In genomic region chr7:123359101-123359500, GRCm38 (mm10) we compare ENCODE assay signal across 17 mouse cellular contexts. TPM values are rescaled to one million over a fixed set of nuclear protein-coding genes. Genes with fewer than 3 reads are reported as not detected.
DNase-seq lines count a peak whose midpoint lies in the region; ATAC-seq and TF ChIP-seq lines count a peak whose summit lies in the region.
"Had no signal": no experiment of that assay in that cellular context is flagged by ENCODE, and none has a peak within 500 bp of the region (broad histone marks: within the 10 kb centered on the region; RNA-seq: fewer than 3 reads in every experiment).

No protein-coding gene starts in this region.

- no peak overlapping the region for H3K4me3 ChIP-seq in hindbrain, embryonic 16.5 days (ENCODE audit: low read length)
- H3K4me3 ChIP-seq in hindbrain, embryonic 12.5 days, result no peak overlapping the region
- no peak overlapping the region for H3K4me3 ChIP-seq in midbrain, embryonic 14.5 days (replicated peaks; ENCODE audit: low read depth, low read length)
- H3K4me3 ChIP-seq in liver, postnatal 0 days (ENCODE audit: low read depth, low read length), result no peak overlapping the region
- H3K4me3 ChIP-seq: forebrain, embryonic 13.5 days; heart, embryonic 12.5 days; limb, embryonic 15.5 days had no signal

- H3K36me3 ChIP-seq in hindbrain, embryonic 16.5 days (ENCODE audit: control insufficient read depth, insufficient read depth, low read length), result no peaks in the 10 kb centered on the region
- H3K36me3 ChIP-seq in hindbrain, embryonic 12.5 days, result peaks cover 2% of the 10 kb centered on the region; the same call in 1 of the 2 replicates
- no peaks in the 10 kb centered on the region for H3K36me3 ChIP-seq in midbrain, embryonic 14.5 days (ENCODE audit: control insufficient read depth, insufficient read depth, low read length)
- H3K36me3 ChIP-seq in liver, postnatal 0 days (replicated peaks; ENCODE audit: insufficient read depth, low read length), result no peaks in the 10 kb centered on the region; the same call in 1 of the 2 replicates
- H3K36me3 ChIP-seq: limb, embryonic 15.5 days had no signal

- H3K4me1 ChIP-seq in hindbrain, embryonic 16.5 days (ENCODE audit: control insufficient read depth, insufficient read depth, low read depth, low read length), result no peaks in the 10 kb centered on the region
- no peaks in the 10 kb centered on the region; the same call in 1 of the 2 replicates for H3K4me1 ChIP-seq in hindbrain, embryonic 12.5 days
- no peaks in the 10 kb centered on the region for H3K4me1 ChIP-seq in midbrain, embryonic 14.5 days (ENCODE audit: control insufficient read depth, insufficient read depth, low read length)
- peaks cover 26% of the 10 kb centered on the region for H3K4me1 ChIP-seq in liver, postnatal 0 days (ENCODE audit: insufficient read depth)
- H3K4me1 ChIP-seq: forebrain, embryonic 13.5 days had no signal

- no peaks in the 10 kb centered on the region for H3K9me3 ChIP-seq in hindbrain, embryonic 16.5 days (ENCODE audit: control insufficient read depth, low read length)
- no peaks in the 10 kb centered on the region for H3K9me3 ChIP-seq in hindbrain, embryonic 12.5 days (replicated peaks)
- H3K9me3 ChIP-seq in midbrain, embryonic 14.5 days (ENCODE audit: control insufficient read depth, low read length), result no peaks in the 10 kb centered on the region
- no peaks in the 10 kb centered on the region for H3K9me3 ChIP-seq in liver, postnatal 0 days (ENCODE audit: low read length)
- H3K9me3 ChIP-seq: forebrain, embryonic 13.5 days; heart, embryonic 12.5 days; limb, embryonic 15.5 days had no signal

- TF ChIP-seq CTCF in liver, postnatal 0 days (IDR thresholded peaks at IDR 0.05; ENCODE audit: low read depth), result no peak

- no peaks in the 10 kb centered on the region for H3K27me3 ChIP-seq in hindbrain, embryonic 16.5 days (replicated peaks; ENCODE audit: control insufficient read depth, insufficient read depth, low read length)
- no peaks in the 10 kb centered on the region for H3K27me3 ChIP-seq in hindbrain, embryonic 12.5 days
- no peaks in the 10 kb centered on the region for H3K27me3 ChIP-seq in midbrain, embryonic 14.5 days (ENCODE audit: control insufficient read depth, insufficient read depth, low read length)
- H3K27me3 ChIP-seq in liver, postnatal 0 days (ENCODE audit: insufficient read depth, low read length), result no peaks in the 10 kb centered on the region
- H3K27me3 ChIP-seq: forebrain, embryonic 13.5 days; heart, embryonic 12.5 days; limb, embryonic 15.5 days had no signal

- 56% methylated on average over 7 of the region's 7 CpGs for WGBS in hindbrain, embryonic 16.5 days
- 76% methylated on average over 7 of the region's 7 CpGs for WGBS in hindbrain, embryonic 12.5 days
- 44% methylated on average over 7 of the region's 7 CpGs for WGBS in midbrain, embryonic 14.5 days
- 87% methylated on average over 7 of the region's 7 CpGs for WGBS in liver, postnatal 0 days (ENCODE audit: insufficient replicate concordance)

- DNase-seq in brain, adult 2 months (ENCODE audit: low read depth, low spot score), result peak; percentile 79
- DNase-seq in cerebellum, adult 8-10 months, result peak; percentile 51
- DNase-seq in midbrain, embryonic 14.5 days, result peak; percentile 15
- DNase-seq in thymus, postnatal 14 days, result no peak
- no peak for DNase-seq in liver, postnatal 0 days
- no peak for DNase-seq in kidney, adult 18-20 months
- DNase-seq: adrenal gland, postnatal 14 days; B cell, adult 2 months; heart, postnatal 36 days; kidney, postnatal 4 days; lung, postnatal 14 days; thymus, adult 18-20 months had no signal

- no peak for TF ChIP-seq EP300 in liver, postnatal 0 days (IDR thresholded peaks at IDR 0.05; ENCODE audit: low read depth)

- ATAC-seq in hindbrain, embryonic 16.5 days, result peak; percentile 40; the same call in 1 of the 2 replicates
- no peak for ATAC-seq in hindbrain, embryonic 12.5 days (ENCODE audit: low FRiP score)
- ATAC-seq in midbrain, embryonic 14.5 days (ENCODE audit: low FRiP score, low TSS enrichment), result no peak
- no peak for ATAC-seq in liver, postnatal 0 days
- ATAC-seq: forebrain, embryonic 13.5 days had no signal

- H3K4me2 ChIP-seq in hindbrain, embryonic 16.5 days (ENCODE audit: low read length), result no peak overlapping the region
- H3K4me2 ChIP-seq in hindbrain, embryonic 12.5 days (replicated peaks), result no peak overlapping the region
- H3K4me2 ChIP-seq in midbrain, embryonic 14.5 days (ENCODE audit: low read length), result no peak overlapping the region
- no peak overlapping the region for H3K4me2 ChIP-seq in liver, postnatal 0 days (ENCODE audit: low read depth, low read length)
- H3K4me2 ChIP-seq: forebrain, embryonic 13.5 days; heart, embryonic 12.5 days; limb, embryonic 15.5 days had no signal

- H3K9ac ChIP-seq in hindbrain, embryonic 16.5 days (ENCODE audit: low read depth, low read length), result no peak overlapping the region
- H3K9ac ChIP-seq in hindbrain, embryonic 12.5 days, result no peak overlapping the region
- no peak overlapping the region for H3K9ac ChIP-seq in midbrain, embryonic 14.5 days (replicated peaks; ENCODE audit: low read length)
- H3K9ac ChIP-seq in liver, postnatal 0 days (replicated peaks), result no peak overlapping the region
- H3K9ac ChIP-seq: forebrain, embryonic 13.5 days; heart, embryonic 12.5 days; limb, embryonic 15.5 days had no signal

- no peak overlapping the region for H3K27ac ChIP-seq in hindbrain, embryonic 16.5 days (ENCODE audit: low read depth, low read length)
- no peak overlapping the region for H3K27ac ChIP-seq in hindbrain, embryonic 12.5 days
- no peak overlapping the region for H3K27ac ChIP-seq in midbrain, embryonic 14.5 days (replicated peaks; ENCODE audit: low read depth, low read length)
- no peak overlapping the region for H3K27ac ChIP-seq in liver, postnatal 0 days (ENCODE audit: low read depth)
- H3K27ac ChIP-seq: forebrain, embryonic 13.5 days; limb, embryonic 15.5 days had no signal

RNA-seq across cellular contexts. Expression of gene Lcmt1, which starts 10.5 kb away (rescaled TPM):
- 104 and 112 TPM in 2 replicates for polyA plus RNA-seq in hindbrain, embryonic 16.5 days (2015; fragmentation: Nextera tagmentation; extraction: Ambion mirVana)
- 62.1 and 63.3 TPM in 2 replicates for polyA plus RNA-seq in hindbrain, embryonic 12.5 days (2016; fragmentation: Nextera tagmentation; extraction: Ambion mirVana)
- 100 and 115 TPM in 2 replicates for polyA plus RNA-seq in midbrain, embryonic 14.5 days (2014; fragmentation: Nextera tagmentation; extraction: Ambion mirVana)
- polyA plus RNA-seq in liver, postnatal 0 days (2015; fragmentation: Nextera tagmentation; extraction: Ambion mirVana), result 10.8 and 12.2 TPM in 2 replicates

RNA-seq across cellular contexts. Expression of gene Arhgap17, which starts 10.6 kb away (rescaled TPM):
- 8.8 and 11.2 TPM in 2 replicates for polyA plus RNA-seq in hindbrain, embryonic 16.5 days (2015; fragmentation: Nextera tagmentation; extraction: Ambion mirVana)
- 23.7 and 25.2 TPM in 2 replicates for polyA plus RNA-seq in hindbrain, embryonic 12.5 days (2016; fragmentation: Nextera tagmentation; extraction: Ambion mirVana)
- polyA plus RNA-seq in midbrain, embryonic 14.5 days (2014; fragmentation: Nextera tagmentation; extraction: Ambion mirVana), result 8.1 and 12.0 TPM in 2 replicates
- polyA plus RNA-seq in liver, postnatal 0 days (2015; fragmentation: Nextera tagmentation; extraction: Ambion mirVana), result 6.0 and 6.8 TPM in 2 replicates

Comparison
In these comparisons a context has a peak if more than half of its experiments do, and no peak if none do; other contexts are left out.
1. DNase-seq: peak in brain, adult 2 months (single experiment), cerebellum, adult 8-10 months (single experiment) and midbrain, embryonic 14.5 days (single experiment); none in thymus, postnatal 14 days (single experiment), liver, postnatal 0 days (single experiment) and kidney, adult 18-20 months (single experiment).